Mouse (Mus musculus): Measurements from ENCODE around the gene Tfcp2l1.

GRCm38 (mm10) chr1:118681980-118682379 lies 54.2 kb downstream of the Tfcp2l1 start:
- no peak for TF ChIP-seq CTCF (IDR thresholded peaks at IDR 0.05; ENCODE audit: extremely low read depth, insufficient read depth, insufficient read length, insufficient replicate concordance)
- TF ChIP-seq POLR2A (IDR thresholded peaks at IDR 0.05; ENCODE audit: low read depth, low read length): no peak

Data from spleen, adult 2 months (tissue).